Mouse (Mus musculus) thymus, adult 2 months (tissue): ENCODE results near the gene Cdc25b. TPM values are rescaled to one million over a fixed set of nuclear protein-coding genes. Genes with fewer than 3 reads are reported as not detected.

ENCODE experiments used
- DNase-seq: peaks from one replicate; pipeline ENCODE4 v3.0.0; 2021
- H3K27ac ChIP-seq: fragments of 200-500 bp; 2 replicates; pipeline ENCODE4 v1.5.1; 2012; ENCODE audit warnings: low read length, control low read depth; ENCODE audit not compliant: control insufficient read depth, insufficient read depth
- H3K27me3 ChIP-seq: fragments of 200-500 bp; 2 replicates; pipeline ENCODE4 v1.6.1; 2012; ENCODE audit warnings: mild to moderate bottlenecking, low read length, moderate library complexity, mixed read lengths; ENCODE audit not compliant: control insufficient read depth, insufficient read depth
- H3K36me3 ChIP-seq: fragments of 200-500 bp; 2 replicates; pipeline ENCODE4 v1.6.1; 2012; ENCODE audit warnings: mild to moderate bottlenecking, low read length, moderate library complexity; ENCODE audit not compliant: control insufficient read depth, insufficient read depth
- H3K4me1 ChIP-seq: fragments of 200-500 bp; replicated peaks from 2 replicates; pipeline ENCODE4 v1.6.1; 2012; ENCODE audit warnings: low read length; ENCODE audit not compliant: control insufficient read depth, insufficient read depth
- H3K4me3 ChIP-seq: fragments of 200-500 bp; 2 replicates; pipeline ENCODE4 v1.5.1; 2012; ENCODE audit warnings: mild to moderate bottlenecking, low read length, control low read depth, moderate library complexity; ENCODE audit not compliant: control insufficient read depth, insufficient read depth
- CTCF ChIP-seq: fragments of 200-500 bp; IDR thresholded peaks from 2 replicates; pipeline ENCODE4 v1.5.1; 2012; ENCODE audit warnings: mild to moderate bottlenecking, control low read depth, low read length, moderate library complexity, borderline replicate concordance; ENCODE audit not compliant: control insufficient read depth, poor library complexity, insufficient read depth; ENCODE audit errors: extremely low read depth
- POLR2A ChIP-seq: fragments of 200-500 bp; IDR thresholded peaks from 2 replicates; pipeline ENCODE4 v1.6.1; 2012; ENCODE audit warnings: mild to moderate bottlenecking, low read length, control low read depth, moderate library complexity; ENCODE audit not compliant: control insufficient read depth, poor library complexity, insufficient read depth; ENCODE audit errors: extremely low read depth
- WGBS: fragments of 180-500 bp; shearing (Covaris S2); methylation state at CpG from one replicate; pipeline ENCODE4 v1.1.7; 2018; 5-methylcytosine and 5-hydroxymethylcytosine counted together
- polyA plus RNA-seq: library from polyadenylated mRNA; depleted of rRNA; stranded (reverse); fragments of >200 nt; gene quantifications from 2 replicates; pipeline ENCODE4 v1.2.3, GENCODE M21; 2012

Cdc25b gene
- polyA plus RNA-seq, 1 experiment = 121 TPM

DNA sequence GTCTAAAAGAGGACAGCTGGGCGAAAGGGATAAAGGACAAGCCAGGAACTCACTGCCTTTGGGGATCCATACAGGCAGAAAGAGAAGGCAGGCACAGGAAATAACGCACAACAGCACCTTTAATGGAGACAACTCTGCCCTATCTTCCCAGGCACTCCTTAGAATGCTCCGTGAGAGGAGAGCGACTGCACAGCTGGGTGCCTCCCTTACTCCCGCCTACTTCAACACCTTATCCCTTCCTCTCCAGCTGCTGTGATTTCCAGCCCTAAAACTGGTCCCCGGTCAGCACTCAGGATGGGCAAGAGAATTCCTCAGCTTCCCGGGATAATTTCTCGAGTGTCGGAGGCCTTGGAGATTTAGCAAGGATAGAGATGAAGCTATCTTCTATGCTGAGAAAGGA is 15.8 kb upstream of the Cdc25b start:
- DNase-seq = no peak
- Histone ChIP-seq H3K4me3 (no peak overlapping the region), H3K36me3 (no peaks in the 10 kb centered on the region), H3K4me1 (peaks cover 6% of the 10 kb centered on the region; the same call in 1 of the 2 replicates), H3K27me3 (no peaks in the 10 kb centered on the region; the same call in 1 of the 2 replicates), H3K27ac (no peak overlapping the region)
- TF ChIP-seq POLR2A (no peak), CTCF (no peak)
- WGBS = 55% methylated on average over 9 of the region's 9 CpGs

DNA sequence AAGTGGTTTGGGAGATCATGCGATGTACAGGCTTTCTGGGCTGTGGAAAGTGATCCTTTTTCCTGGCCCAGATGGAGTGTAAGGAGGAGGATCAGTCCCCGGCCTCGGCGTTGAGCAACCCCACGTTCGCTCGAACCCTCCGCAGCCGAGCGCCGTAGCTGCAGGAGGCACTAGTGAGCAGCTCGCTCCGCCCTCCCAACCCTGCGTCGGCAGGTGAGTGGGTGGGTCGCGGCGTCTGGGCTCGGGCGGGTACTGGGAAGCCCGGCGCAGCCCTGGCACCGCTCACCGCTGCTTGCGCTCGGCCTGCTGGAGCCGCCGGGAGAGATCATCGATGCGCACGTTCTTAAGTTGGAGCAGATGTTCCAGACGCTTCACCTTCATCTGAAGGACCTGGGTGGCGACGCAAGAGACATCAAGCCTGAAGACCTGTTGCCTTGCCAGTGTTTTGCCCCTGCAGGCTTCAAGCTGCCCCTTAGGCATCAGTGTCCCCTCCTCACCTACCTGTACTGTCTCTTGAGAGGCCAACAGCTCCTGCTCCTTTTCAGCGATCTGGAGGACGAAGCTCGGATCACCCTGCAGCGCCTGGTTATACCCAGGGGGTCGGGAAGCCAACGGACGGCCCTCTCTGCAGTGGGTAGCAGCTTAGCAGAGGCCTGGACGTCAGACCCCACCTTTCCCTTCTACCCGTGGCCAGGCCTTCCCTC is 15.2 kb upstream of the Cdc25b start:
- Histone ChIP-seq H3K27ac (no peak overlapping the region), H3K36me3 (no peaks in the 10 kb centered on the region), H3K27me3 (no peaks in the 10 kb centered on the region; the same call in 1 of the 2 replicates), H3K4me1 (peaks cover 6% of the 10 kb centered on the region; the same call in 1 of the 2 replicates), H3K4me3 (peak overlapping the region; percentile 1; the same call in 1 of the 2 replicates)
- DNase-seq = peak; percentile 68
- TF ChIP-seq CTCF = no peak
- TF ChIP-seq POLR2A = no peak
- WGBS = 20% methylated on average over 43 of the region's 43 CpGs

DNA sequence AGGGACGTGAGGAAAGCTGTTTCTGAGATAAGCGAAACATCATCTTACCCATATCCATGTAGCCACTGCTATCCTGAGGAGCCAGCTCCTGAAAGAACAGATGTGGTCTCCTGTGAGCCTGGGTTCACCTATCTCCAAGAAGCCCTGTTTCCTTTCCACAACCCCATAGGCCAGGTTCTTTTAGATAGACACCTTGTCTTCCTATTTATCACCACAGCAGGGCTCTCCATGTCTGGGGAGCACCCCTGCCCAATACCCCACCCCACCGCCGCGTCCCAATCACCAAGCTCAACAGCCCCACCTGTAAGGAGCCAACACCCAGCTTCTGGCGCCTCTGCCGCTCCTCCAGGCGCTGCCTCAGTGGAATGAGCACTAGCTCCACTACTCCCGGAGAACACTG is 14.4 kb upstream of the Cdc25b start:
- H3K4me1 ChIP-seq = peaks cover 6% of the 10 kb centered on the region; the same call in 1 of the 2 replicates
- WGBS = 88% methylated on average over 9 of the region's 9 CpGs

DNA sequence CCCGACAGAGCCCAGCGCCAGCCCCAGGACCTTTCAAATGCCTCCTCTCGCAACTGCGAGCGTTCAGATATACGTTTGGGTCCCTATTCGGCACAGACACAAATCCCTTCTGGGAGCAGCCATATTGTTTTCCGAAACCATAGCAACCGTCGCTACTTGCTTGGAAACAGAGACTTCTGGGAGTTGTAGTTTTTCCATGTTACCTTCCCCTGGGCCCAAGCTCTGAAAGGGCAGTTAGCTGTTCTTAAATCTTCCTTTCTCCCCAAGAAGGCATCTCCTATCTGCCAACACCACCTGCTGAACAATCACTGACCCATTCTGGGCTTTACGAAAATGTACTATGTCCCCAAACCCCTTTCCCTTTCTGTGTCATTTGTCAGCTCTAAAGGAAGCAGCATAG is 12.0 kb upstream of the Cdc25b start:
- H3K4me3 ChIP-seq = peak overlapping the region; percentile 5; the same call in 1 of the 2 replicates
- peak; percentile 50 for DNase-seq
- no peaks in the 10 kb centered on the region; the same call in 1 of the 2 replicates for H3K27me3 ChIP-seq
- H3K36me3 ChIP-seq = no peaks in the 10 kb centered on the region
- 12% methylated on average over 11 of the region's 11 CpGs for WGBS
- TF ChIP-seq CTCF (no peak), POLR2A (no peak)
- H3K27ac ChIP-seq = no peak overlapping the region
- peaks cover 23% of the 10 kb centered on the region for H3K4me1 ChIP-seq

More for the DNA sequence above, 14.4 kb upstream of the Cdc25b start:
- TF ChIP-seq CTCF (no peak), POLR2A (no peak)
- Histone ChIP-seq H3K27me3 (no peaks in the 10 kb centered on the region; the same call in 1 of the 2 replicates), H3K36me3 (no peaks in the 10 kb centered on the region), H3K4me3 (no peak overlapping the region), H3K27ac (no peak overlapping the region)
- DNase-seq = no peak

DNA sequence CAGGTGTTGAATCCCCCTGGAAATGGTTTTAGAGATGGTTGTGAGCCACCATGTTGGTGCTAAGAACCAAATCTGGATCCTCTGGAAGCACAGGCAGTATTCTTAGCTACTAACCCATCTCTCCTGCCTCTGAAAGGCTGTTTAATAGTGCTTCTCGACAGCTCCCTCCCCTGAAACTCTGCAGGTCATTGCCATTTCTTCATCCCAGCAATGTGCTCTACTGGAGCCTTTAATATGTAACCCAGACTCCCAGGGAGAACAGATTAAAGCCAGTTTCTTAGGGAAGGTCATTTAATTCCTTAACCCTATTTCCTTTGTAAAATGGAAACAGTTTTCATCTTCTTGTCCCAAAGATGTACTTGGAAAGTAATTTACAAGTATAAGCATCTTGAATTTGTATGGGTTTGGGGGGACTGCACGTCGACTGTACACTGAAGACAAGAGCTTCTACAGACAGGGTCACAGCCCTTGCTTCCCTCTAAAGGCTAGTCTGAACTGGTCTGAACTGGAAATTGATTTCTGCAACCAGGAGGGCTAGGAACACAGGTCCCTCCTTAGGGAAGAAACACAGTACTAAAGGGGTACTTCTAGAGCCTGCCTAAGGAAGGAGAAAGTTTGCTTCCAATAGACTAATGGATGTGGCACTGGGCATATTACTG is 11.3 kb upstream of the Cdc25b start:
- no peak for TF ChIP-seq CTCF
- no peak for TF ChIP-seq POLR2A
- Histone ChIP-seq H3K4me1 (peaks cover 23% of the 10 kb centered on the region), H3K4me3 (no peak overlapping the region), H3K36me3 (no peaks in the 10 kb centered on the region), H3K27ac (no peak overlapping the region), H3K27me3 (no peaks in the 10 kb centered on the region; the same call in 1 of the 2 replicates)
- no peak for DNase-seq
- WGBS = 88% methylated on average over 3 of the region's 3 CpGs

DNA sequence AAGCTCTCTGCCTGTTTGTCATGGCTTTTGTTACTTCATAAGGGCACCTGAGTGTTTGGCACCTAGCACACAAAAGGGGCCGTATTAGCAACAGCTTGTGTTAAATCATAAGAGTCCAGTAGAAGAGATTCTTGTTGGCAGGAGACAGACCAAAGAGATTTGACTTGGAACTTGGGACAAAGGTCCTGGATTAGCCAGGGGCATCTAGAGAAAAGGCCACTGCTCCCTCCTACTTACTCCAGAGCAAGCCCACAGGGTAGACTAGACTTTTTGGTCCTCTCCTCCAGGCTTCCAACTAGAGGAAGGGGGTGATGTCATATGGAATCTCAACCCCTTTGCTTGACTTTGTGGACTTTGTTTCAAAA is 10.8 kb upstream of the Cdc25b start:
- no peaks in the 10 kb centered on the region for H3K36me3 ChIP-seq
- H3K4me1 ChIP-seq = peaks cover 23% of the 10 kb centered on the region
- no peak for DNase-seq
- H3K4me3 ChIP-seq = no peak overlapping the region
- H3K27me3 ChIP-seq = no peaks in the 10 kb centered on the region; the same call in 1 of the 2 replicates
- H3K27ac ChIP-seq = no peak overlapping the region
- TF ChIP-seq CTCF = no peak
- no peak for TF ChIP-seq POLR2A
- WGBS = 95% methylated on average over 1 of the region's 1 CpGs

DNA sequence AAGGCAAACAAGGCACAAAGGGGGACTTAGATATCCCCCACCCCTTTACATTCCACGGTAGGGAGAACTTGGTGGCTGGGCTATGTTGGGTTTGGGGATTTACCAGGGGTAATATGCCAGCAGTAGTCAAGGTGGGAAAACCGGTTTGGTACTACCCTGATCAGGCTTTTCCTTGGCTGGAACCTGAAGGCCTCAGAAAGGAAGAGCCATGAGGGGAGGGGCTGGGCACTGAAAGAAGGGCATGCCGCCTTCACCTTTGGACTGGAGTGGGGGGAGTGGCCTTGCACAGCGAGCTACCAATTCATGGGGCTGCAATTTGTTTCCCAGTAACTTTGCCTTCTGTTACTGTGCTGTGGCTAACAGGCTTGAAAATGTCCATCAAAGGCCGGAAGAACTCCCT is 10.3 kb upstream of the Cdc25b start:
- H3K27me3 ChIP-seq = no peaks in the 10 kb centered on the region; the same call in 1 of the 2 replicates
- H3K4me1 ChIP-seq = peaks cover 20% of the 10 kb centered on the region
- 95% methylated on average over 5 of the region's 5 CpGs for WGBS
- TF ChIP-seq POLR2A = no peak
- no peak for TF ChIP-seq CTCF
- no peak overlapping the region for H3K27ac ChIP-seq
- H3K4me3 ChIP-seq = no peak overlapping the region
- DNase-seq = no peak
- H3K36me3 ChIP-seq = no peaks in the 10 kb centered on the region
